Mouse (Mus musculus) small intestine, adult 2 months (tissue): ENCODE results near the gene Clec11a. TPM values are rescaled to one million over a fixed set of nuclear protein-coding genes. Genes with fewer than 3 reads are reported as not detected.

Source experiments
- H3K27ac ChIP-seq: fragments of 200-500 bp; 2 replicates; pipeline ENCODE4 v1.5.1; 2012; ENCODE audit warnings: low read depth, low read length, control low read depth, inconsistent platforms; ENCODE audit not compliant: insufficient read depth
- H3K27me3 ChIP-seq: fragments of 200-500 bp; 2 replicates; pipeline ENCODE4 v1.6.1; 2012; ENCODE audit warnings: mild to moderate bottlenecking, moderate library complexity, low read length, inconsistent platforms; ENCODE audit not compliant: control insufficient read depth, insufficient read depth
- H3K36me3 ChIP-seq: fragments of 200-500 bp; 2 replicates; pipeline ENCODE4 v1.6.1; 2012; ENCODE audit warnings: mild to moderate bottlenecking, low read length, control low read depth, inconsistent platforms; ENCODE audit not compliant: control insufficient read depth, insufficient read depth
- H3K4me1 ChIP-seq: fragments of 200-500 bp; 2 replicates; pipeline ENCODE4 v1.6.1; 2012; ENCODE audit warnings: low read length, inconsistent platforms, mixed read lengths; ENCODE audit not compliant: control insufficient read depth, insufficient read depth, insufficient read length
- H3K4me3 ChIP-seq: fragments of 200-500 bp; 2 replicates; pipeline ENCODE4 v1.5.1; 2012; ENCODE audit warnings: low read depth, mild to moderate bottlenecking, control low read depth, inconsistent platforms, low read length, moderate library complexity
- CTCF ChIP-seq: fragments of 200-500 bp; IDR thresholded peaks from 2 replicates; pipeline ENCODE4 v1.5.1; 2012; ENCODE audit warnings: low read depth, mild to moderate bottlenecking, control low read depth, inconsistent platforms, low read length, moderate library complexity, mixed read lengths; ENCODE audit not compliant: insufficient replicate concordance, insufficient read length; ENCODE audit errors: extremely low read depth
- POLR2A ChIP-seq: fragments of 200-500 bp; IDR thresholded peaks from 2 replicates; pipeline ENCODE4 v1.6.1; 2012; ENCODE audit warnings: low read depth, mild to moderate bottlenecking, control low read depth, inconsistent platforms, low read length, moderate library complexity
- WGBS: fragments of 180-500 bp; shearing (Covaris S2); methylation state at CpG from one replicate; pipeline ENCODE4 v1.1.7; 2018; 5-methylcytosine and 5-hydroxymethylcytosine counted together
- polyA plus RNA-seq: library from polyadenylated mRNA; depleted of rRNA; stranded (reverse); fragments of >200 nt; gene quantifications from 2 replicates; pipeline ENCODE4 v1.2.3, GENCODE M21; 2012; rRNA removed

The Clec11a gene
- polyA plus RNA-seq, 1 experiment, result 0.82 TPM

- Histone ChIP-seq H3K4me1 (no peaks in the 10 kb centered on the region), H3K36me3 (no peaks in the 10 kb centered on the region), H3K4me3 (no peak overlapping the region), H3K27me3 (no peaks in the 10 kb centered on the region; the same call in 1 of the 2 replicates), H3K27ac (no peak overlapping the region)
- TF ChIP-seq POLR2A, result no peak
- TF ChIP-seq CTCF, result peak; percentile 99; the same call in 1 of the 2 replicates
- 4% methylated on average over 34 of the region's 34 CpGs for WGBS
Observed at GRCm38 (mm10) chr7:44262791-44263643, 43.7 kb downstream of the Clec11a start.

GRCm38 (mm10) chr7:44261147-44261546 is 45.6 kb downstream of the Clec11a start, which contains the start of gene Gm15517:
Gene Gm15517 (plus strand): TSS chr7:44261447.
- H3K4me3 ChIP-seq, result no peak within 1 kb of the TSS
- no peak within 1 kb of the TSS for H3K27ac ChIP-seq
- H3K27me3 ChIP-seq, result no peaks in the 10 kb centered on the region; the same call in 1 of the 2 replicates
- H3K36me3 ChIP-seq, result no peaks in the 10 kb centered on the region
- WGBS, result 65% methylated on average over 5 of the region's 5 CpGs
- no peaks in the 10 kb centered on the region for H3K4me1 ChIP-seq
- no peak for TF ChIP-seq POLR2A
- no peak for TF ChIP-seq CTCF

GRCm38 (mm10) chr7:44260410-44260809 is 46.3 kb downstream of the Clec11a start:
- TF ChIP-seq CTCF, result no peak
- TF ChIP-seq POLR2A, result no peak
- 62% methylated on average over 6 of the region's 6 CpGs for WGBS
- no peak overlapping the region for H3K4me3 ChIP-seq
- no peaks in the 10 kb centered on the region; the same call in 1 of the 2 replicates for H3K27me3 ChIP-seq
- no peaks in the 10 kb centered on the region for H3K36me3 ChIP-seq
- H3K27ac ChIP-seq, result no peak overlapping the region
- no peaks in the 10 kb centered on the region for H3K4me1 ChIP-seq

- no peak for TF ChIP-seq CTCF
- TF ChIP-seq POLR2A, result no peak
- no peaks in the 10 kb centered on the region for H3K27me3 ChIP-seq
- 74% methylated on average over 4 of the region's 4 CpGs for WGBS
- H3K4me3 ChIP-seq, result no peak within 1 kb of the TSS
- peaks cover 8% of the 10 kb centered on the region for H3K36me3 ChIP-seq
- no peak within 1 kb of the TSS for H3K27ac ChIP-seq
- no peaks in the 10 kb centered on the region for H3K4me1 ChIP-seq
Observed at GRCm38 (mm10) chr7:44257278-44257677, 49.4 kb downstream of the Clec11a start, which contains the start of gene Acp4. Gene Acp4 (minus strand): TSS chr7:44257378.

GRCm38 (mm10) chr7:44254930-44255329 is 51.8 kb downstream of the Clec11a start:
- peaks cover 20% of the 10 kb centered on the region for H3K36me3 ChIP-seq
- no peak overlapping the region for H3K4me3 ChIP-seq
- 67% methylated on average over 6 of the region's 6 CpGs for whole genome bisulfite sequencing
- no peaks in the 10 kb centered on the region for H3K27me3 ChIP-seq
- H3K4me1 ChIP-seq, result no peaks in the 10 kb centered on the region; the same call in 1 of the 2 replicates
- TF ChIP-seq CTCF (no peak), POLR2A (no peak)
- no peak overlapping the region for H3K27ac ChIP-seq

- Histone ChIP-seq H3K36me3 (peaks cover 32% of the 10 kb centered on the region), H3K27me3 (no peaks in the 10 kb centered on the region), H3K27ac (no peak overlapping the region), H3K4me3 (no peak overlapping the region), H3K4me1 (no peaks in the 10 kb centered on the region; the same call in 1 of the 2 replicates)
- WGBS, result 70% methylated on average over 15 of the region's 15 CpGs
- no peak for TF ChIP-seq CTCF
- TF ChIP-seq POLR2A, result no peak
Observed at GRCm38 (mm10) chr7:44253023-44253616, 53.6 kb downstream of the Clec11a start.

Other genes with a start within 250 kb of the Clec11a start
- not detected in 2 replicates for gene Klk1b21, start 204.6 kb downstream of the Clec11a start, polyA plus RNA-seq
- not detected in 2 replicates for gene Klk1b22, start 194.2 kb downstream of the Clec11a start, polyA plus RNA-seq
- not detected in 2 replicates for gene Klk1b16, start 170.1 kb downstream of the Clec11a start, polyA plus RNA-seq
- gene Klk1b24, start 118.7 kb downstream of the Clec11a start, polyA plus RNA-seq, result 1.9 TPM in 1 of 2 replicates, not detected in the other
- gene Klk1b3, start 108.7 kb downstream of the Clec11a start, polyA plus RNA-seq, result 0.19 and 4.6 TPM in 2 replicates
- gene Klk1b4, start 99.5 kb downstream of the Clec11a start, polyA plus RNA-seq, result 10.1 TPM in 1 of 2 replicates, not detected in the other
- 0.28 and 19.2 TPM in 2 replicates for gene Klk1b5, start 91.0 kb downstream of the Clec11a start, polyA plus RNA-seq
- gene Klk1, start 81.5 kb downstream of the Clec11a start, polyA plus RNA-seq, result 153 and 2,676 TPM in 2 replicates
- not detected in 2 replicates for gene Gm36864, start 70.7 kb downstream of the Clec11a start, polyA plus RNA-seq
- gene 1700028J19Rik, start 60.2 kb downstream of the Clec11a start, polyA plus RNA-seq, result 0.77 and 1.9 TPM in 2 replicates
- gene 2410002F23Rik, start 60.2 kb downstream of the Clec11a start, polyA plus RNA-seq, result 43.4 and 66.3 TPM in 2 replicates
- gene Acp4, start 49.5 kb downstream of the Clec11a start, polyA plus RNA-seq, result not detected in 2 replicates
- gene Gm15517, start 45.5 kb downstream of the Clec11a start, polyA plus RNA-seq, result not detected in 2 replicates
- 0.81 and 2.1 TPM in 2 replicates for gene Shank1, start 3.4 kb upstream of the Clec11a start, polyA plus RNA-seq
- 1.1 and 1.8 TPM in 2 replicates for gene Syt3, start 77.2 kb upstream of the Clec11a start, polyA plus RNA-seq
- 0.43 TPM in 1 of 2 replicates, not detected in the other for gene 1700008O03Rik, start 78.9 kb upstream of the Clec11a start, polyA plus RNA-seq
- gene Lrrc4b, start 122.1 kb upstream of the Clec11a start, polyA plus RNA-seq, result 1.1 TPM in 2 replicates
- 2.2 and 3.2 TPM in 2 replicates for gene Aspdh, start 158.5 kb upstream of the Clec11a start, polyA plus RNA-seq
- 85.6 and 99.2 TPM in 2 replicates for gene Josd2, start 161.1 kb upstream of the Clec11a start, polyA plus RNA-seq
- 157 and 256 TPM in 2 replicates for gene Emc10, start 189.6 kb upstream of the Clec11a start, polyA plus RNA-seq
- 0.88 and 2.0 TPM in 2 replicates for gene Fam71e1, start 189.7 kb upstream of the Clec11a start, polyA plus RNA-seq
- 0.13 TPM in 2 replicates for gene Mybpc2, start 217.8 kb upstream of the Clec11a start, polyA plus RNA-seq
- 8.6 and 18.7 TPM in 2 replicates for gene Spib, start 225.2 kb upstream of the Clec11a start, polyA plus RNA-seq
- 27.3 and 46.9 TPM in 2 replicates for gene Pold1, start 241.9 kb upstream of the Clec11a start, polyA plus RNA-seq
- 174 and 295 TPM in 2 replicates for gene Nr1h2, start 247.0 kb upstream of the Clec11a start, polyA plus RNA-seq